Mouse (Mus musculus): ENCODE data around the gene Akap8l. TPM values are rescaled to one million over a fixed set of nuclear protein-coding genes. Genes with fewer than 3 reads are reported as not detected.
A peak's percentile ranks its signal among the peaks of the same experiment; 100 is the strongest.

Gene Akap8l
- total RNA-seq, 1 experiment, result 63.6 TPM

DNA sequence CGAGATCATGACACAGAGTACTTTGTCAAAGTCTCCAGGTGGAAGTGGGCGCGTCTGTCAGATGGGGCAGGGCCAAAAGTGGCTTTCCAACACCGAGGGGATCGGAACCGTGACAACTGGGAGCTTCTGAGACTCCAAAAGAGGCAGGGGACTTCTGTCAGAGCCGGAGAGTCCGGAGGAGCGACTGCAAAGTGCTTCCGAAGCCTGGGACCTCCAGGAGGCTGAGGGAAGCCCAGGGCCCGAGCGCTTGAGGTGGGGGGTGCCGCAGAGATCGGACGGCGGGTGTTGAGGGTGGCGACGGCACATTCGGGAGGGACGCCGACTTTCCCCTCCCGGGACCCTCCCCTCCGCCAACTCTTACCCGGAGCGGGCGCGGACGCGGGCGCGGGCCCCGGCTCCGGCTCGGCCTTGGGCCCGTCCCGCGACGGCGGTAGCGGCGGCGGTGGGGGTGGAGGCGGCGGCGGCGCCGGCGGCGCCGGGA, 13.5 kb upstream of the Akap8l start:
- DNase-seq (ENCODE audit: low read depth, low spot score), result no peak
- Histone ChIP-seq H3K36me3 (ENCODE audit: control insufficient read depth, insufficient read depth, low read length, poor library complexity, severe bottlenecking) (peaks cover 23% of the 10 kb centered on the region), H3K9me3 (ENCODE audit: control insufficient read depth, insufficient read depth, low read depth, low read length) (no peaks in the 10 kb centered on the region), H3K4me1 (ENCODE audit: control insufficient read depth in 2 of 2, insufficient read depth in 2 of 2, low read length in 2 of 2, poor library complexity in 1 of 2) (peaks cover 2 to 11% of the 10 kb centered on the region in 2 experiments; a peak in 3 of 4 replicates), H3K4me3 (ENCODE audit: insufficient read depth in 1 of 2, low read depth in 1 of 2, low read length in 2 of 2, poor library complexity in 1 of 2, severe bottlenecking in 1 of 2) (peak overlapping the region; percentile 97 to 99), H3K9ac (ENCODE audit: insufficient read depth, low read depth, low read length, poor library complexity, severe bottlenecking) (peak overlapping the region; percentile 96), H3K27ac (ENCODE audit: insufficient read depth, low read depth, low read length, poor library complexity, severe bottlenecking) (peak overlapping the region; percentile 21; the same call in 1 of the 2 replicates)
- in situ Hi-C loops (cut with MboI; ENCODE audit: low sequenced_read_pairs in 2 of 2, unreplicated experiment in 2 of 2), result no loop called here
- TF ChIP-seq MAFK (IDR thresholded peaks at IDR 0.05; ENCODE audit: insufficient read depth, low read depth, low read length), result no peak
- no peak for TF ChIP-seq ZC3H11A (IDR thresholded peaks at IDR 0.05; ENCODE audit: borderline replicate concordance, low read depth, low read length)
- no peak for TF ChIP-seq ZNF384 (IDR thresholded peaks at IDR 0.05; ENCODE audit: low read depth, low read length)
- TF ChIP-seq HCFC1 (IDR thresholded peaks at IDR 0.05; ENCODE audit: borderline replicate concordance, insufficient read depth, low read length), result no peak
- TF ChIP-seq CHD2 (IDR thresholded peaks at IDR 0.05; ENCODE audit: low read depth, low read length), result no peak

DNA sequence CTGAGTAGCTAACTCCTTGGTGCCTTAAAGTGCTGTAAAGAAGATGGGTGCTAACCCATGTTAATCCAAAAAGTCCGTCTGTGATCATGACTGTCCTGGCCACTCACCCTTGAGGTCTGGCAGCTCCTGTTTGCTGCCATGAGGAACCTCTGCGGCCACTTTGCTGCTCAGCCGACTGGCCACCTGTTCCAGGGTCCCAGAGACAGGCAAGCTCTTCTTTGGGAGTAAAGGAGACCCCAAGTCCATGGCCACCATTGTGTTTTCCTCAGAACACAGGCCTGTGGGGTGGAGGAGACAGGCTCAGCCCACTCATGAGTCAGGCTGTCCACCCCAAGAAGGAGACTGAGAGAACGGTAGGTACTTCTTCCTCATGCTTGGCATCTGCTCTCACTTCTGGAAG, 12.3 kb upstream of the Akap8l start:
- Histone ChIP-seq H3K4me3 (ENCODE audit: insufficient read depth in 1 of 2, low read depth in 1 of 2, low read length in 2 of 2, poor library complexity in 1 of 2, severe bottlenecking in 1 of 2) (no peak overlapping the region), H3K27ac (ENCODE audit: insufficient read depth, low read depth, low read length, poor library complexity, severe bottlenecking) (no peak overlapping the region), H3K36me3 (ENCODE audit: control insufficient read depth, insufficient read depth, low read length, poor library complexity, severe bottlenecking) (peaks cover 33% of the 10 kb centered on the region), H3K9ac (ENCODE audit: insufficient read depth, low read depth, low read length, poor library complexity, severe bottlenecking) (no peak overlapping the region), H3K4me1 (ENCODE audit: control insufficient read depth in 2 of 2, insufficient read depth in 2 of 2, low read length in 2 of 2, poor library complexity in 1 of 2) (peaks cover 2 to 13% of the 10 kb centered on the region in 2 experiments; a peak in 3 of 4 replicates), H3K9me3 (ENCODE audit: control insufficient read depth, insufficient read depth, low read depth, low read length) (no peaks in the 10 kb centered on the region)
- no peak for DNase-seq (ENCODE audit: low read depth, low spot score)
- TF ChIP-seq ZNF384 (IDR thresholded peaks at IDR 0.05; ENCODE audit: low read depth, low read length), result no peak
- no peak for TF ChIP-seq HCFC1 (IDR thresholded peaks at IDR 0.05; ENCODE audit: borderline replicate concordance, insufficient read depth, low read length)
- TF ChIP-seq MAFK (IDR thresholded peaks at IDR 0.05; ENCODE audit: insufficient read depth, low read depth, low read length), result no peak
- TF ChIP-seq CHD2 (IDR thresholded peaks at IDR 0.05; ENCODE audit: low read depth, low read length), result no peak
- no peak for TF ChIP-seq ZC3H11A (IDR thresholded peaks at IDR 0.05; ENCODE audit: borderline replicate concordance, low read depth, low read length)
- in situ Hi-C loops (cut with MboI; ENCODE audit: low sequenced_read_pairs in 2 of 2, unreplicated experiment in 2 of 2), result no loop called here

DNA sequence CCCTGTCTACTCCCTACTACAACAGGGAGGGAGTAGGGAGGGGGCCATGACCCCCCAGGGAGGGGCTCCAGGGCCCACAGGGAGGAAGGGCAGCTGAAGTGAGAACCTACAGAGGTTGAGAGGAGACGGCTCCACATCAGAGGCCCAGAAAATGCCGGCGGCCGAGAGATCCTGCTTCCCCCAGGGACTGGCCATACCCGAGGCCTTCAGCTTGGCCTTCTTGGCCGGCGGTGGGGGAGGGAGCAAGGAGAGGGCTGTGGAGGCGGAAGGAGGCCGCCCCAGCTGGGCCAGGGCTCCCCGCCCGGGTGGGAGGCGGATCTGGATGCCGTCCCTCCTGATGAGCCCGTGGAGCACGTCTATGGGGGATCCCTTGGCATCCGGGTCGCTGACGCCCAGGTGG, 9.5 kb upstream of the Akap8l start:
- TF ChIP-seq MAFK (IDR thresholded peaks at IDR 0.05; ENCODE audit: insufficient read depth, low read depth, low read length) (no peak), HCFC1 (IDR thresholded peaks at IDR 0.05; ENCODE audit: borderline replicate concordance, insufficient read depth, low read length) (no peak), CHD2 (IDR thresholded peaks at IDR 0.05; ENCODE audit: low read depth, low read length) (no peak), ZNF384 (IDR thresholded peaks at IDR 0.05; ENCODE audit: low read depth, low read length) (no peak), ZC3H11A (IDR thresholded peaks at IDR 0.05; ENCODE audit: borderline replicate concordance, low read depth, low read length) (no peak)
- H3K9ac ChIP-seq (ENCODE audit: insufficient read depth, low read depth, low read length, poor library complexity, severe bottlenecking), result 0 out of 2 replicates have a peak overlapping the region, but pooled peaks have one; percentile 16
- no peaks in the 10 kb centered on the region for H3K9me3 ChIP-seq (ENCODE audit: control insufficient read depth, insufficient read depth, low read depth, low read length)
- H3K27ac ChIP-seq (ENCODE audit: insufficient read depth, low read depth, low read length, poor library complexity, severe bottlenecking), result no peak overlapping the region
- H3K4me1 ChIP-seq (ENCODE audit: control insufficient read depth in 2 of 2, insufficient read depth in 2 of 2, low read length in 2 of 2, poor library complexity in 1 of 2), result peaks cover 0 to 14% of the 10 kb centered on the region in 2 experiments; a peak in 2 of 4 replicates
- H3K4me3 ChIP-seq (ENCODE audit: insufficient read depth in 1 of 2, low read depth in 1 of 2, low read length in 2 of 2, poor library complexity in 1 of 2, severe bottlenecking in 1 of 2), result no peak overlapping the region
- in situ Hi-C loops (cut with MboI; ENCODE audit: low sequenced_read_pairs in 2 of 2, unreplicated experiment in 2 of 2), result no loop called here
- no peak for DNase-seq (ENCODE audit: low read depth, low spot score)
- H3K36me3 ChIP-seq (ENCODE audit: control insufficient read depth, insufficient read depth, low read length, poor library complexity, severe bottlenecking), result peaks cover 56% of the 10 kb centered on the region

DNA sequence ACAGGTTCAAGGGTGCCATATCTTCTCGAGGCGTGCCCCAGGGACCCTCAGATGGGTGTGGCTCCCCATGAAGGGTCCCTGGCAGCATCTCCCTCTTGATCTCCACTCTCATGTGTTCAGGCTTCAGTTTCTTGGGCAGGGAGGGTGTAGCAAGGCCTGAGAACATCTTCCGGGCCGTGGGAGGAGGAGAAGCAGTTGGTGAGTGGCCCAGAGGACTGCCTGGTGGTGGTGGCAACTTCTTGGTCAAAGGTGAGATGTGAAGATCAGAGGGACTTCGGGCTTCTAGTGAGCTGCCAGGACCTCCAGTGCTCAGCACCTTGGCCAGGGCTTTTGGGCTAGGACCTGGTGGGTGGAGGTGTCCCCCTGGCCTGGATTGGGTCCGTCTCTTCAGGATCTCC, 8.5 kb upstream of the Akap8l start:
- no peak overlapping the region for H3K4me3 ChIP-seq (ENCODE audit: insufficient read depth in 1 of 2, low read depth in 1 of 2, low read length in 2 of 2, poor library complexity in 1 of 2, severe bottlenecking in 1 of 2)
- in situ Hi-C loops (cut with MboI; ENCODE audit: low sequenced_read_pairs in 2 of 2, unreplicated experiment in 2 of 2), result no loop called here
- no peaks in the 10 kb centered on the region for H3K9me3 ChIP-seq (ENCODE audit: control insufficient read depth, insufficient read depth, low read depth, low read length)
- H3K4me1 ChIP-seq (ENCODE audit: control insufficient read depth in 2 of 2, insufficient read depth in 2 of 2, low read length in 2 of 2, poor library complexity in 1 of 2), result peaks cover 0 to 20% of the 10 kb centered on the region in 2 experiments; a peak in 2 of 4 replicates
- no peak overlapping the region for H3K9ac ChIP-seq (ENCODE audit: insufficient read depth, low read depth, low read length, poor library complexity, severe bottlenecking)
- no peak overlapping the region for H3K27ac ChIP-seq (ENCODE audit: insufficient read depth, low read depth, low read length, poor library complexity, severe bottlenecking)
- no peak for TF ChIP-seq MAFK (IDR thresholded peaks at IDR 0.05; ENCODE audit: insufficient read depth, low read depth, low read length)
- no peak for TF ChIP-seq ZNF384 (IDR thresholded peaks at IDR 0.05; ENCODE audit: low read depth, low read length)
- no peak for TF ChIP-seq HCFC1 (IDR thresholded peaks at IDR 0.05; ENCODE audit: borderline replicate concordance, insufficient read depth, low read length)
- no peak for TF ChIP-seq CHD2 (IDR thresholded peaks at IDR 0.05; ENCODE audit: low read depth, low read length)
- TF ChIP-seq ZC3H11A (IDR thresholded peaks at IDR 0.05; ENCODE audit: borderline replicate concordance, low read depth, low read length), result no peak
- no peak for DNase-seq (ENCODE audit: low read depth, low spot score)
- peaks cover 63% of the 10 kb centered on the region for H3K36me3 ChIP-seq (ENCODE audit: control insufficient read depth, insufficient read depth, low read length, poor library complexity, severe bottlenecking)
